Mouse (Mus musculus) C2C12 (cell line): ENCODE measurements at regions not wholly inside any gene's neighbourhood (a gene's known extent, or its start where the extent isn't known, plus 50 kb on each side); places are given as distances from the start of the nearest gene placed in this dataset.

ENCODE experiments used
- H3K27me3 ChIP-seq: one replicate; pipeline ENCODE4 v1.6.1; 2011; ENCODE audit not compliant: control insufficient read depth, insufficient read depth, insufficient read length
- H3K36me3 ChIP-seq: one replicate; pipeline ENCODE4 v1.6.1; 2011; ENCODE audit not compliant: control insufficient read depth, insufficient read depth
- H3K4me3 ChIP-seq: one replicate; pipeline ENCODE4 v1.5.1; 2011; ENCODE audit warnings: mild to moderate bottlenecking, control low read depth; ENCODE audit not compliant: poor library complexity, insufficient read depth, severe bottlenecking
- H3K79me2 ChIP-seq: one replicate; pipeline ENCODE4 v1.6.1; 2011; ENCODE audit not compliant: control insufficient read depth, insufficient read depth
- H3K79me3 ChIP-seq: one replicate; pipeline ENCODE4 v1.6.1; 2011; ENCODE audit warnings: low read depth, control low read depth
- H3ac ChIP-seq: one replicate; pipeline ENCODE3; 2011; ENCODE audit warnings: low read depth; ENCODE audit not compliant: control insufficient read depth, insufficient read length
- CEBPB ChIP-seq: IDR thresholded peaks from one replicate; pipeline ENCODE4 v1.6.1; 2011; ENCODE audit warnings: low read depth, mild to moderate bottlenecking, control low read depth, moderate library complexity
- CTCF ChIP-seq: IDR thresholded peaks from one replicate; pipeline ENCODE4 v1.5.1; 2011; ENCODE audit not compliant: control insufficient read depth, insufficient read depth, insufficient read length
- FOSL1 ChIP-seq: IDR thresholded peaks from one replicate; pipeline ENCODE4 v1.8.0; 2011; ENCODE audit warnings: mild to moderate bottlenecking, low read length; ENCODE audit not compliant: poor library complexity, insufficient read depth, severe bottlenecking
- MAX ChIP-seq: IDR thresholded peaks from one replicate; pipeline ENCODE4 v1.6.1; 2011; ENCODE audit warnings: mild to moderate bottlenecking, control low read depth
- MYOD1 ChIP-seq: IDR thresholded peaks from one replicate; pipeline ENCODE4 v1.6.1; 2011; ENCODE audit warnings: low read depth; ENCODE audit not compliant: control insufficient read depth, insufficient read length
- MYOG ChIP-seq: IDR thresholded peaks from one replicate; pipeline ENCODE4 v1.6.1; 2011; ENCODE audit not compliant: control insufficient read depth, insufficient read length; ENCODE audit errors: extremely low read depth
- USF1 ChIP-seq: IDR thresholded peaks from one replicate; pipeline ENCODE4 v1.6.1; 2011; ENCODE audit warnings: low read depth, mild to moderate bottlenecking, control low read depth, moderate library complexity

DNA sequence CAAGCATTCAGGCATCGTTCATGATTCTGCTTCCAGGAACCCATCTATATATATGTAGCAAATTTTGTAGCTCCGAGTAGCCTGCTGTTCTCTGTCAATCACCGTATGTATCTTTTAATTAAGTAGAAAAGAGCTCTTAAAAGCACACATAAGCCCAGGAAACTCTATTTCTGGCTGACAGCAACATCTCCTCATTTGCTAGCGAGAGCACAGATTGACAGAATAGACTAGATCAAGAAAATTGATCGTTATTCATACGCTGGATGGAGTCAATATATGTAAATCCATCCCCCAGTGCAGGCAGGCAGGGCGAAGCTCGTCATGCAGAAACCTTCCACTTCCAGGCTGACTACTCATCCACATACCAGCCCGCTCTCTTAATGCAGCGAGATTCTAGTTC is 185.6 kb downstream of the Tmem26 start:
- Histone ChIP-seq H3ac (no peak overlapping the region), H3K79me3 (no peaks in the 10 kb centered on the region), H3K36me3 (no peaks in the 10 kb centered on the region), H3K79me2 (no peaks in the 10 kb centered on the region), H3K4me3 (no peak overlapping the region), H3K27me3 (no peaks in the 10 kb centered on the region)
- TF ChIP-seq USF1 (no peak), FOSL1 (no peak), MYOG (no peak), CTCF (no peak), CEBPB (no peak), MAX (no peak), MYOD1 (no peak)

DNA sequence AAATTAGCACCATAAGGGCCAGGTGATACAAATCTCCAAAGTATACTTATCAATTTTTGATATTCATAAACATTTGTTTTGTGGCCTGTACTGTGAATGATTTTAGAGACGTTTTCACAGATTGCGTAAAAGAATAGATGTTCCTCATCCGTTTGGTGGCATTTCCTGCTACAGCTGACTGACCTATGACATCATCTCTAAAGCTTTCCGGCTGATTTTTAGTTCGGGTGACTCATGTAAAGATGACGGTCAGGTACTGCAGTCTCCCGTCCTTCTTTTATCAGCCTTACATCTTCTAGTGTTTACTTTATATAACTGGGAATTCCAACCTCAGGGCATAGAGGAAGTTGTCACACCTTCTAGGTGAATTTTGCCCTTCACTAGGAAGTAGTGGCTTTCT is 192.7 kb downstream of the Tmem26 start:
- no peaks in the 10 kb centered on the region for H3K79me3 ChIP-seq
- H3K27me3 ChIP-seq = no peaks in the 10 kb centered on the region
- H3K36me3 ChIP-seq = no peaks in the 10 kb centered on the region
- H3K4me3 ChIP-seq = no peak overlapping the region
- no peaks in the 10 kb centered on the region for H3K79me2 ChIP-seq
- no peak overlapping the region for H3ac ChIP-seq
- TF ChIP-seq CTCF (no peak), CEBPB (peak; percentile 47)

DNA sequence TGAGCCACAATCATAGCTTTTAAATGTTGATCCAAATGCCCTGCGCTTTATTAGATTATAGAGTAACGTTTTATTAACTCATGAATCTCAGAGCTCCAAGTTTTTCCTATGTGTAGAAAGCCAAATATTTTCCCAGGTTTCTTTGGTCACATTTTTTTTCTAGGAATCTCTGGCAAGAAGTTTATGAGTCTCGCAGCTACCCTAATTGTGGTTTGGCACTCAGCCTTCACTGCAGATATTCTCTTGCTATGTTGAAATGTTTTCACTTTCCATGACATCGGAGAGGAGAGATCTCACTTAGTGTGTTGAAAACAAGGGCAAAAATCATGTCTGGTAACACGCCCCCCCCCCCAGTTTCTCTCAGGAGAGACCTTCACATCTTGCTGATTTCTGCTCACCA is 212.4 kb downstream of the Tmem26 start:
- Histone ChIP-seq H3ac (no peak overlapping the region), H3K79me3 (no peaks in the 10 kb centered on the region), H3K27me3 (peaks cover 8% of the 10 kb centered on the region), H3K4me3 (no peak overlapping the region), H3K36me3 (no peaks in the 10 kb centered on the region), H3K79me2 (no peaks in the 10 kb centered on the region)
- TF ChIP-seq MYOG (no peak), MYOD1 (no peak), CTCF (no peak), USF1 (no peak), CEBPB (peak; percentile 44)

DNA sequence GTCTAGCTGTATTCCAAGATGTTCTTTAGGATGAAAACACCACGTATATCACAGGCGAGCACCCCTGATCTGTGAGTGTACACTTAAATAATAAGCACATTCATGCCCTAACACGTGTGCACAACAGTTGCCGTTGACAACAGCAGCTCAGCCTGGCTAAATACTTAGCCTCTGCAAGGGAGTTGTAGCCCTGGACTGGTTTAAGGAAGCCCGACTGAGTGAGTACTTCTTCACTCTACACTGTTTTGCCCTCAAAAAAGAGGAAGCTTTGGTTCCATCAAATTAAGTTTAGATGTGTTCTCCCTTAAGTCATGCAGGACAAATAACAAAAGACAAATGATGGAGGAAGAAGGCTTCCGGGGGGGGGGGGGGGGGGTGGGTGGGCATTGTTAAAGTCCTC is 208.0 kb upstream of the Rhobtb1 start:
- Histone ChIP-seq H3K36me3 (no peaks in the 10 kb centered on the region), H3K4me3 (no peak overlapping the region), H3K79me2 (no peaks in the 10 kb centered on the region), H3ac (no peak overlapping the region), H3K27me3 (no peaks in the 10 kb centered on the region), H3K79me3 (no peaks in the 10 kb centered on the region)
- TF ChIP-seq MYOD1 (no peak), FOSL1 (no peak), MAX (no peak), USF1 (no peak), CTCF (no peak), CEBPB (no peak), MYOG (no peak)

DNA sequence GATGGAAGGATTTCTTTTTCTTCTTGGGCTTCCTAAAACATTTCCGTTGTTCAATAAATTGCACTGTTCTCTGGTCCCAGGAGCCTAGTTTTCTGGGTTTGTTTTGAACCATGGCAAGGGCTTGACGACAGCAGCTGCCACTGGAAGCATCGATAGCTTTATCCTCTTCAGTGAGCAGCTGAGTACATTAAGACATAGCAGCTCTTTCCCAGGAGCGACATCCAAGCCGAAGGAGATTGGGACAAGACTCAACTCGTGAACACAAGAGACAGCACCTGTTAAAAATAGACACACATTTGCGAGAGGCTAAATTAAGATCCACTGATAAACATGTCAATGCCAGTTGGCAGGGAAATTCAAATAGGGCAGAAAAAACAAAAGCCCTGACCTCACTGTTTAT is 194.7 kb upstream of the Rhobtb1 start:
- Histone ChIP-seq H3K79me3 (no peaks in the 10 kb centered on the region), H3K27me3 (no peaks in the 10 kb centered on the region), H3K36me3 (no peaks in the 10 kb centered on the region), H3K79me2 (no peaks in the 10 kb centered on the region), H3ac (no peak overlapping the region), H3K4me3 (no peak overlapping the region)
- TF ChIP-seq MYOD1 = no peak
- no peak for TF ChIP-seq CTCF
- TF ChIP-seq FOSL1 = no peak
- no peak for TF ChIP-seq CEBPB
- TF ChIP-seq MYOG = no peak
- TF ChIP-seq MAX = no peak
- TF ChIP-seq USF1 = no peak

DNA sequence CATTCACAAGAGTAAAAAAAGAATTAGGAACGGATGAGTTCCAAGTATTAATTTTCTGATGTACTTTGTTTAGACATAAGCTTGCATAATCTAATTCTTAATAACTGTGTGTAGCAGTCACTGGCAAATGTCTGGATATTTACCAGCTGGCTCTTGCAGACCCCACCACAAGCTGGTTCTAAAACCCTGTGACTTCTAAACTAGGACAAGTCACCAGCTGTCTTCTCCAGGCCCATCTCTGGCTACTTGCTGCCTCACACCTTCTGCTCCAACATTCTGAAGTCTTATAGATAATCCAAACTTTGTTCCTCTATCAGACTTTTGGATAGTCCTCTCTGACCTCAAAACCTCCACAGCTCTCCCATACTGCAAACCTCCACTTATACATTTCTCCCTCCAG is 189.9 kb upstream of the Rhobtb1 start:
- Histone ChIP-seq H3K4me3 (no peak overlapping the region), H3K27me3 (no peaks in the 10 kb centered on the region), H3K79me2 (no peaks in the 10 kb centered on the region), H3K79me3 (no peaks in the 10 kb centered on the region), H3K36me3 (no peaks in the 10 kb centered on the region), H3ac (no peak overlapping the region)
- no peak for TF ChIP-seq CTCF
- no peak for TF ChIP-seq FOSL1
- no peak for TF ChIP-seq MAX
- no peak for TF ChIP-seq MYOD1
- no peak for TF ChIP-seq MYOG
- TF ChIP-seq CEBPB = no peak
- no peak for TF ChIP-seq USF1
